Mouse (Mus musculus) 3T3-L1 (cell line): ENCODE results near the gene Vdac1.

Source experiments
- DNase-seq: peaks from one replicate; pipeline ENCODE4 v3.0.0-alpha.2; 2015; ENCODE audit warnings: low read depth, low spot score

Vdac1 gene

GRCm38 (mm10) chr11:52360471-52361277 is at the start of gene Vdac1:
TSS of gene Vdac1 (plus strand) at chr11:52360860.
- DNase-seq, result peak; percentile 80

- no peak for DNase-seq
Observed at GRCm38 (mm10) chr11:52314102-52314793, 46.4 kb upstream of the Vdac1 start.

GRCm38 (mm10) chr11:52318445-52318844 is 42.2 kb upstream of the Vdac1 start:
- no peak for DNase-seq

GRCm38 (mm10) chr11:52319664-52320063 is 41.0 kb upstream of the Vdac1 start:
- no peak for DNase-seq

- no peak for DNase-seq
Observed at GRCm38 (mm10) chr11:52320529-52320928, 40.1 kb upstream of the Vdac1 start.

- DNase-seq, result no peak
Observed at GRCm38 (mm10) chr11:52321540-52321939, 39.1 kb upstream of the Vdac1 start.

- DNase-seq, result no peak
Observed at GRCm38 (mm10) chr11:52324442-52325367, 36.0 kb upstream of the Vdac1 start.

GRCm38 (mm10) chr11:52327313-52327712 is 33.3 kb upstream of the Vdac1 start:
- DNase-seq, result no peak

GRCm38 (mm10) chr11:52332421-52333118 is 28.1 kb upstream of the Vdac1 start:
- DNase-seq, result no peak

GRCm38 (mm10) chr11:52333616-52334015 is 27.0 kb upstream of the Vdac1 start:
- peak; percentile 46 for DNase-seq

GRCm38 (mm10) chr11:52335263-52335662 is 25.4 kb upstream of the Vdac1 start:
- no peak for DNase-seq

- no peak for DNase-seq
Observed at GRCm38 (mm10) chr11:52335924-52336323, 24.7 kb upstream of the Vdac1 start.

- DNase-seq, result no peak
Observed at GRCm38 (mm10) chr11:52337651-52338295, 22.9 kb upstream of the Vdac1 start.

GRCm38 (mm10) chr11:52338351-52338750 is 22.3 kb upstream of the Vdac1 start:
- no peak for DNase-seq

- no peak for DNase-seq
Observed at GRCm38 (mm10) chr11:52339098-52339497, 21.6 kb upstream of the Vdac1 start.

- DNase-seq, result no peak
Observed at GRCm38 (mm10) chr11:52339512-52339911, 21.1 kb upstream of the Vdac1 start.

- DNase-seq, result no peak
Observed at GRCm38 (mm10) chr11:52340123-52340864, 20.4 kb upstream of the Vdac1 start.

GRCm38 (mm10) chr11:52341001-52341400 is 19.7 kb upstream of the Vdac1 start:
- no peak for DNase-seq

- DNase-seq, result no peak
Observed at GRCm38 (mm10) chr11:52341476-52341875, 19.2 kb upstream of the Vdac1 start.

GRCm38 (mm10) chr11:52342296-52342695 is 18.4 kb upstream of the Vdac1 start:
- no peak for DNase-seq
